ENCODE assay signal across 9 mouse cellular contexts in the genomic region with DNA sequence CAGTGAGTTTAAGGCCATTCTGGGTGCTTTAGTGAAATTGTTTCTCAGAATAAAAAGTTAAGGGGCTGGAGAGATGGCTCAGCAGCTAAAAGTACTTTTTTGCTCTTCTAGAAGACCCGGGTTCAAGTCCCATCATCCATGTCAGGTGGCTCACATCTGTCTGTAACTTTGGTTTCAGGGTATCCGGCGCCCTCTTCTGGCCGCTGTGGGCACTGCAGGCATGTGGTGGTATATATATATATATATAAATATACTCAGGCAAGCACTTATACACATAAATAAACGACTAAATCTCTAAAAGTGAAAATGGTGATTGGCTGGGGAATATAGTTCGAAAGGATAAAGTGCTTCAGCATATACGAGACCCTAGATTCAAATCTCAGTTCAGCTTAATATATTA.
DNase-seq lines count a peak whose midpoint lies in the region; ATAC-seq and TF ChIP-seq lines count a peak whose summit lies in the region.
"Had no signal": no experiment of that assay in that cellular context is flagged by ENCODE, and none has a peak within 500 bp of the region (broad histone marks: within the 10 kb centered on the region; RNA-seq: fewer than 3 reads in every experiment).

No protein-coding gene starts in this region.

- H3K36me3 ChIP-seq in MEL (ENCODE audit: control insufficient read depth in 1 of 2, insufficient read depth in 2 of 2, low read length in 2 of 2): peaks cover 0 to 14% of the 10 kb centered on the region in 2 experiments; a peak in 2 of 4 replicates
- no peaks in the 10 kb centered on the region for H3K36me3 ChIP-seq in liver, postnatal 0 days (replicated peaks; ENCODE audit: insufficient read depth, low read length)

- H3K27me3 ChIP-seq in MEL (ENCODE audit: control insufficient read depth in 1 of 2, insufficient read depth in 2 of 2, low read length in 2 of 2): no peaks in the 10 kb centered on the region
- no peaks in the 10 kb centered on the region for H3K27me3 ChIP-seq in liver, postnatal 0 days (ENCODE audit: insufficient read depth, low read length)

- no peak for ATAC-seq in liver, postnatal 0 days
- no peak for ATAC-seq in megakaryocyte, adult 5-6 weeks (ENCODE audit: poor library complexity, severe bottlenecking)

- 77% methylated on average over 7 of the region's 7 CpGs for WGBS in lung, adult 2 months
- WGBS in liver, postnatal 0 days (ENCODE audit: insufficient replicate concordance): 74% methylated on average over 7 of the region's 7 CpGs

- no peaks in the 10 kb centered on the region for H3K9me3 ChIP-seq in MEL (replicated peaks; ENCODE audit: insufficient read depth, low read length)
- no peaks in the 10 kb centered on the region for H3K9me3 ChIP-seq in liver, postnatal 0 days (ENCODE audit: low read length)

- no peak for DNase-seq in gastrocnemius, adult 2 months
- no peak for DNase-seq in gastrocnemius, postnatal 14 days
- DNase-seq in lung, adult 2 months: no peak
- DNase-seq in lung, postnatal 25 days (ENCODE audit: low spot score): no peak
- peak; percentile 56 for DNase-seq in MEL (ENCODE audit: low read depth, low spot score)
- DNase-seq in liver, postnatal 0 days: peak; percentile 61
- DNase-seq in left cerebral cortex, adult 18-20 months (ENCODE audit: low spot score in 2 of 2): no peak
- DNase-seq: gastrocnemius, postnatal 25 days had no signal

- TF ChIP-seq POLR2A in lung, adult 2 months (IDR thresholded peaks at IDR 0.05; ENCODE audit: borderline replicate concordance, extremely low read depth, low read depth, low read length): no peak
- no peak for TF ChIP-seq POLR2A in MEL (IDR thresholded peaks at IDR 0.05; ENCODE audit: control insufficient read depth in 1 of 2, insufficient read depth in 1 of 2, low read depth in 1 of 2, low read length in 2 of 2, poor library complexity in 1 of 2)

- no peak overlapping the region for H3K9ac ChIP-seq in MEL (ENCODE audit: control insufficient read depth, low read depth, low read length, poor library complexity, severe bottlenecking)
- no peak overlapping the region for H3K9ac ChIP-seq in liver, postnatal 0 days (replicated peaks)

- TF ChIP-seq RAD21 in MEL (IDR thresholded peaks at IDR 0.05; ENCODE audit: low read depth, low read length): peak; percentile 70

- no peak overlapping the region for H3K4me3 ChIP-seq in gastrocnemius, adult 2 months
- no peak overlapping the region for H3K4me3 ChIP-seq in lung, adult 2 months (replicated peaks; ENCODE audit: extremely low read depth, low read depth, low read length)
- no peak overlapping the region for H3K4me3 ChIP-seq in MEL (ENCODE audit: control insufficient read depth in 1 of 2, insufficient read depth in 1 of 2, low read depth in 2 of 2, low read length in 2 of 2)
- no peak overlapping the region for H3K4me3 ChIP-seq in liver, postnatal 0 days (ENCODE audit: low read depth, low read length)

- intact Hi-C loops in gastrocnemius, adult 2 months (cut with DNase I): no loop called here
- intact Hi-C loops in gastrocnemius, postnatal 14 days (cut with DNase I; ENCODE audit: low total_unique reads): no loop called here

- no peak for TF ChIP-seq EP300 in MEL (IDR thresholded peaks at IDR 0.05; ENCODE audit: low read depth in 1 of 2, low read length in 2 of 2)
- TF ChIP-seq EP300 in liver, postnatal 0 days (IDR thresholded peaks at IDR 0.05; ENCODE audit: low read depth): no peak

- H3K4me2 ChIP-seq in liver, postnatal 0 days (ENCODE audit: low read depth, low read length): no peak overlapping the region

- no peaks in the 10 kb centered on the region for H3K4me1 ChIP-seq in lung, adult 2 months (ENCODE audit: control insufficient read depth, insufficient read depth, low read length)
- H3K4me1 ChIP-seq in MEL (ENCODE audit: control insufficient read depth in 1 of 2, insufficient read depth in 2 of 2, low read length in 2 of 2): peaks cover 6 to 18% of the 10 kb centered on the region in 2 experiments; a peak in 3 of 4 replicates
- H3K4me1 ChIP-seq in liver, postnatal 0 days (ENCODE audit: insufficient read depth): peaks cover 8% of the 10 kb centered on the region; the same call in 1 of the 2 replicates

- no peaks in the 10 kb centered on the region for H3K79me2 ChIP-seq in MEL (ENCODE audit: control insufficient read depth, insufficient read depth, low read length, poor library complexity)

- H3K27ac ChIP-seq in gastrocnemius, adult 2 months: no peak overlapping the region
- no peak overlapping the region for H3K27ac ChIP-seq in MEL (ENCODE audit: control insufficient read depth, low read depth, low read length)
- H3K27ac ChIP-seq in liver, postnatal 0 days (ENCODE audit: low read depth): no peak overlapping the region

- TF ChIP-seq CTCF in gastrocnemius, adult 2 months (IDR thresholded peaks at IDR 0.05): peak; percentile 46; the same call in 1 of the 2 replicates
- 0 out of 2 replicates have a peak, but pooled peaks have one; percentile 2 for TF ChIP-seq CTCF in lung, adult 2 months (IDR thresholded peaks at IDR 0.05; ENCODE audit: insufficient read depth, low read length)
- peak; percentile 46 to 86 (median 60) for TF ChIP-seq CTCF in MEL (IDR thresholded peaks at IDR 0.05 in 2 of 3, conservative IDR thresholded peaks at IDR 0.05 in 1 of 3; ENCODE audit: control insufficient read depth in 1 of 3, insufficient read depth in 1 of 3, low read depth in 2 of 3, low read length in 3 of 3, poor library complexity in 1 of 3, severe bottlenecking in 1 of 3)
- peak; percentile 69 for TF ChIP-seq CTCF in liver, postnatal 0 days (IDR thresholded peaks at IDR 0.05; ENCODE audit: low read depth)

TF ChIP-seq in MEL, 35 proteins besides CTCF, POLR2A, EP300 and RAD21:
- no peak for TF ChIP-seq POLR2AphosphoS5 (IDR thresholded peaks at IDR 0.05; ENCODE audit: borderline replicate concordance, low read depth, low read length)
- TF ChIP-seq SMC3 (IDR thresholded peaks at IDR 0.05; ENCODE audit: low read depth, low read length): peak; percentile 64
- peak; percentile 67 for TF ChIP-seq ZC3H11A (IDR thresholded peaks at IDR 0.05; ENCODE audit: low read depth, low read length)
TF ChIP-seq in MEL: peak in this region for 2.

Comparison
In these comparisons a context has a peak if more than half of its experiments do, and no peak if none do; other contexts are left out.
1. DNase-seq: peak in MEL (single experiment) and liver, postnatal 0 days (single experiment); none in gastrocnemius, adult 2 months (single experiment), gastrocnemius, postnatal 14 days (single experiment), lung, adult 2 months (single experiment), lung, postnatal 25 days (single experiment) and left cerebral cortex, adult 18-20 months (0 of 2).
2. CTCF ChIP-seq: peak in every context shown above with its lines; median percentile 69 in liver, postnatal 0 days; 60 in MEL; 46 in gastrocnemius, adult 2 months; 2 in lung, adult 2 months.